Mouse (Mus musculus): ENCODE data around the gene BC029722.

The BC029722 gene

GRCm38 (mm10) chr2:155779066-155779465 is 40.2 kb downstream of the BC029722 start:
- DNase-seq (ENCODE audit: low spot score), result no peak

- DNase-seq (ENCODE audit: low spot score), result no peak
Observed at GRCm38 (mm10) chr2:155778004-155778403, 41.2 kb downstream of the BC029722 start.

DNA sequence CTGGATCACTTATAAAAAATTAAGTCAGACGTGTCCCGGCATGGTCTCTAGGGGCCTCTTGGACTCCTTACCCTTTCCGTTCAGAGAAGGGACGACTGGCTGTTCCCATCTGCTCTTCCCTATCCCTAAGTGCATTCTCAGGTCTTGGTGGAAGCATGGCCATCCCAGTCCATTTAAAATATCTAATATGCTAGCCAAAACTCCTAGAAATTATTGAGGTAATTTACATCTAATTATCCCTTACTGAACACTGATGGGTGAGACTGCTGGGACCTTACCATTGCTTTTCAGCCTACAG is 41.6 kb downstream of the BC029722 start:
- DNase-seq (ENCODE audit: low spot score), result no peak

DNA sequence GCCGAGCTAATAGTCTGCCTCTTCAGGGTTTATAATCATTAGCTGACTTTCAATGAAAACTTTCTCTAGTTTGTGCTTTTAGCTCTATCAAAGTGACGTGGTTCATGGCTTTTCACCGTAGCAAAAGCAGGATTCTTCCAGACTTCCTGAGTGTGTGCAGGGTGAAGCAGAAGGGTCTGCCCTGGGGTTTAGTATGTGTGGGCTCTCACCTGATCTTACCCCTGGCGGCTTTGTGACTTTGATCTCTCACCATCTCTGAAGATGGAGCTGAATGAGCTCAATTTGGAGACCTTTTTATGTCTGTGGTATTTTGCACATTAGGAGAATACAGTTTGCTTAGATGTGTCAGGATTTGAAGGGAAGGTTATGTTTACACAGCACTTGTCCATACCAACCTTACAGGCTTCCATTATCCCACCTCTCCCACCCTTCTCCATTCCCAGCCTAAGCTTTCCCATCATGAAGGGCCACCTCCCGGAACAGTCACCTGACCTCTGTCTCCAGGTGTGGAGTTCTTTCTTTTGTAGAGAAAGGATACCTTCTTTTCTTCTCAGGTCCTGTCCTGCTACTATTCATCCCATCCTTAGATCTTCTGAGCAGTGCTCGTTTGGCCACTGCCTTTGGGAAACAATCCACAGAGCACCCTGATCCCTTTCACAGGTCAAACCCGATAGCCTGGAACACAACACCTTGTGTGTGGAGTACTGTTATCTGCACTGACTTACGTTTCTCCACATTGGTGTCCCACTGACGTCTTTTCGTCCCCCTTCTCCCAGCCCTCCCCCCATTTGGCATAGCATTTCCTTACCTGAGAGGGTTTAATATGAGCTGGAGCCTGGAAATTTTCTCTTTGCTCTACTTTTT is 42.2 kb downstream of the BC029722 start:
- no peak for DNase-seq (ENCODE audit: low spot score)

DNA sequence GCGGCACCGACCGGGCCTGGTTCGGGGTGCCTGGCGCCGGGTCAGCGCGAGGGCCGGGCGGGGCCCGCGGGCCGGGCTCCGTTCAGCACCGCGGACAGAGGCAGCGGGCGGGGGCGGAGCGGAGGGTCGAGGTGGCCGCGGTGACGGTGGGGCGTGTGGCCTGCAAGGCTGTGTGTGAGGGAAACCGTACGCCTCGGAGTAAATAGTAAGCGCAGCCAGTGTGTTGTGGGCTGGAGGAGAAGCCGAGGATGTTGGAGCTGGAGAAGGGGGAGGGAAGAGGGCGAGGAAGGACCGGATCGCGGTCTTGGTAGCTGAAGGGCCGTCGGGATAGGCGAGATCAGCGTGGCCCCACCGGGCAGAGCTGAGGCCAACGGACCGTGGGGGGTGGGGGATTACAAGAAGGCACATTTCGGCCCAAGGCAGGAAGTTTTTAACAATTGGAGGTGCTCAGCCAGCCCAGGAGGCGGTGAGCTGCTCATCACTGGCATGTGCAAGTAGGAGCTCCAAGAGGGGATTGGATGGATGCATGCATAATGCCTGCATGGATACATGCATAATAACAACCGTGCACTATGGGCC is 43.5 kb downstream of the BC029722 start:
- peak; percentile 86 for DNase-seq (ENCODE audit: low spot score)

- no peak for DNase-seq (ENCODE audit: low spot score)
Observed at GRCm38 (mm10) chr2:155774927-155775684, 44.1 kb downstream of the BC029722 start, which contains the start of gene Mmp24. Gene Mmp24, plus strand, starts transcription at chr2:155775342.

GRCm38 (mm10) chr2:155774261-155774926 is 44.8 kb downstream of the BC029722 start:
- no peak for DNase-seq (ENCODE audit: low spot score)

DNA sequence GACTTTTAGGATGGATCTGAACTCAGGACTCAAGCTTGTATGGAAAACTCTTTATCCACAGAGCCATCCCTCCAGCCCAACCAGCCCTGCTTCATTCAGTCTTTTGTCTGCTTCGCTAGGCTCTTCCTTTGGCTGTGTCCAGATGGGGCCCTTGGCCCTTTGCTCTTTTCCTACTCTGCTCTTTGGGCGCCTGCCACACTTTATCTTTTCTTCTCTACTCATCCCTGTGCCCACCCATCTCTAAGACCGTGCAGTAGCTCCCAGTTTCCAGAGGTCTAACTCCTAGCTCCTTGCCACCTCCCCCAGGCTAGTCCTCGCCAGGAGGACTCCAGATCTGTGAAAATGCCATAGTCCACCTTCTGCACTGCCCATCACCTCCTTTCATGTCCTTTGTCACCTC is 45.6 kb downstream of the BC029722 start:
- DNase-seq (ENCODE audit: low spot score), result no peak
